Mouse (Mus musculus) limb, embryonic 12.5 days (tissue): ENCODE results near the gene Olfr551. TPM values are rescaled to one million over a fixed set of nuclear protein-coding genes. Genes with fewer than 3 reads are reported as not detected.
"Not testable (repeated sequence)": the region's sequence is repeated elsewhere in the genome, so short reads cannot be mapped to it uniquely, and the experiment has no call there.

Experiments
- ATAC-seq: fragments of 200-750 bp; cut with Nextera tagmentation; 2 replicates; pipeline ENCODE4 v1.8.0; 2017; ENCODE audit warnings: low read depth, moderate TSS enrichment; ENCODE audit not compliant: insufficient number of reproducible peaks, insufficient read depth, low FRiP score, low TSS enrichment
- H3K27ac ChIP-seq: fragments of 300-500 bp; sonication (generic); 2 replicates; pipeline ENCODE4 v1.5.1; 2016; ENCODE audit warnings: mild to moderate bottlenecking, moderate library complexity
- H3K27me3 ChIP-seq: fragments of 300-500 bp; sonication (generic); 2 replicates; pipeline ENCODE4 v1.6.1; 2016; ENCODE audit warnings: mild to moderate bottlenecking, moderate library complexity
- H3K36me3 ChIP-seq: fragments of 300-500 bp; sonication (generic); 2 replicates; pipeline ENCODE4 v1.6.1; 2016; ENCODE audit warnings: mild to moderate bottlenecking, moderate library complexity
- H3K4me1 ChIP-seq: fragments of 300-500 bp; sonication (generic); replicated peaks from 2 replicates; pipeline ENCODE4 v1.6.1; 2016
- H3K4me2 ChIP-seq: fragments of 300-500 bp; sonication (generic); 2 replicates; pipeline ENCODE4 v1.6.1; 2016; ENCODE audit warnings: mild to moderate bottlenecking, moderate library complexity
- H3K4me3 ChIP-seq: fragments of 300-500 bp; sonication (generic); replicated peaks from 2 replicates; pipeline ENCODE4 v1.5.1; 2016; ENCODE audit warnings: mild to moderate bottlenecking
- H3K9ac ChIP-seq: fragments of 300-500 bp; sonication (generic); replicated peaks from 2 replicates; pipeline ENCODE4 v1.6.1; 2016; ENCODE audit warnings: mild to moderate bottlenecking, moderate library complexity
- H3K9me3 ChIP-seq: fragments of 300-500 bp; sonication (generic); 2 replicates; pipeline ENCODE4 v1.6.1; 2016; ENCODE audit warnings: mild to moderate bottlenecking, moderate library complexity
- WGBS: fragments of 180-500 bp; shearing (Covaris S2); methylation state at CpG from one replicate; pipeline ENCODE4 v1.1.7; 2016; 5-methylcytosine and 5-hydroxymethylcytosine counted together
- polyA plus RNA-seq: library from polyadenylated mRNA; unstranded; fragments of >200 nt; fragmentation: Nextera tagmentation; extraction: Ambion mirVana; gene quantifications from 2 replicates; pipeline ENCODE4 v1.2.1, GENCODE M21; 2016

Gene Olfr551
- not detected in 2 replicates for polyA plus RNA-seq

DNA sequence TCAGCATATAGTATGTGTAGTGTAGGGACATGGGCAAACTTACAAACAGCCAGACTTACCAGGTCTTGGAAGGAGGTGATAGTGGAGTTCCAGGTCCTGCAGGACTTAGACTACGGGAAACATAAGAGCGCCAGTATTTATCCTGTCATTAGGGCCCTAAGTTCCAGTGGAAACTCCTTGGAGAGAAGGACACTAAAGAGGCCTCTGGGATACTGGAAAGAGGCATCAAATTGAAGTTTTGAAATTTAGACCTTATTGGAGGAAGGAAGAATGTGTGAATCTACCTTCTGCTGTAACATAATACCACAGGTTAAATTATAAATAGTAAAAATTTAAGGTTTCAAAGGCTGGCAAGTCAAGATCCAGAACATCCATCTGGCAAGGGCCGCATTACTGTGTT, at the start of gene Olfr551:
Gene Olfr551, minus strand, starts transcription at position 101 of the 400 bp plus-strand sequence.
- no peaks in the 10 kb centered on the region for H3K9me3 ChIP-seq
- no peak for ATAC-seq
- no peaks in the 10 kb centered on the region for H3K4me1 ChIP-seq
- H3K27ac ChIP-seq = no peak within 1 kb of the TSS
- no peak within 1 kb of the TSS for H3K4me3 ChIP-seq
- 90% methylated on average over 3 of the region's 3 CpGs for WGBS
- no peak within 1 kb of the TSS for H3K9ac ChIP-seq
- no peaks in the 10 kb centered on the region for H3K27me3 ChIP-seq
- no peak within 1 kb of the TSS for H3K4me2 ChIP-seq
- no peaks in the 10 kb centered on the region for H3K36me3 ChIP-seq

DNA sequence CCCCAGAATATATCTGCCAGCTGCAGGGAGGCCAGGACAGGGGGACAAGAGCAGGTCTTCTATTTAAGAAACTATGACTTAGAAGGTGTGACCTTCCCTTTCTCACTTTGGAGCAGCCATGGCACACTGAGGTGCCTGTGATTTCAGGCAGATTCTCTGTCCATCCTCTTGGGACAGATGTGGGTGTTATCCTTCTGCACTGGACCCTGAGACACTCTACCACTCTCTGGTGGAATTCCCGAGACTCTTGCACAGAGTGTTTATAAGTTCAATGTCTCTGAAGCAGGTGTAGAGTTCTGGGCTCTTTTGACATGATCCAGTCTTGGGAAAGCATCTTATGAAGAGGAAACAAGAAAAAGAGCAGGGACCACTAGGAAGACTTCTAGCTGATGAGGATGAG, 46.4 kb upstream of the Olfr551 start, which contains the start of gene Olfr554:
Gene Olfr554, plus strand, starts transcription at position 301 of the 400 bp plus-strand sequence.
- H3K9ac ChIP-seq = no peak within 1 kb of the TSS
- H3K27me3 ChIP-seq = no peaks in the 10 kb centered on the region
- no peak within 1 kb of the TSS for H3K4me3 ChIP-seq
- no peaks in the 10 kb centered on the region for H3K9me3 ChIP-seq
- H3K27ac ChIP-seq = no peak within 1 kb of the TSS
- ATAC-seq = no peak
- 83% methylated on average over 1 of the region's 1 CpGs for WGBS
- no peaks in the 10 kb centered on the region for H3K36me3 ChIP-seq
- no peak within 1 kb of the TSS for H3K4me2 ChIP-seq
- H3K4me1 ChIP-seq = no peaks in the 10 kb centered on the region

DNA sequence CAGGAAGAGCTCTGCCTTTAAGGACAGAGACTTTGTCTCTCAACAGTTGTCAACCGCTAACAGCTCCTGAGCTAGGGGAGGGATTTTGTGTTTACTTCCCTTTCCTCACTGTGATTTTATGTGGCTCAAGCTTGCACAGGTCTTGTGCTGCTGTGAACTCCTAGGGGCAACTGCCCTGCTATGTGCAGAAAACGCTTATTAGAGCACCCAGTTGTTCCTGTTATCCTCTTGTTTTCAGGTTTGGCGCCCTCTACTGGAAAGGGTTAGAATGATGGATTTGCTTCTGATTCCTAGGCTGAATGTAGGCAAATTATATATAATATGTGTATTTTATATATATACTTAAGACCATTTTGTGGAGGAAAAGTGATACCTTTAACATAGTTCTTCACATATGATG, 45.0 kb upstream of the Olfr551 start:
- 28% methylated on average over 3 of the region's 3 CpGs for WGBS
- Histone ChIP-seq H3K4me3 (no peak overlapping the region), H3K9me3 (no peaks in the 10 kb centered on the region), H3K4me1 (no peaks in the 10 kb centered on the region), H3K4me2 (no peak overlapping the region), H3K36me3 (no peaks in the 10 kb centered on the region), H3K27me3 (no peaks in the 10 kb centered on the region), H3K9ac (no peak overlapping the region), H3K27ac (no peak overlapping the region)
- ATAC-seq = no peak

DNA sequence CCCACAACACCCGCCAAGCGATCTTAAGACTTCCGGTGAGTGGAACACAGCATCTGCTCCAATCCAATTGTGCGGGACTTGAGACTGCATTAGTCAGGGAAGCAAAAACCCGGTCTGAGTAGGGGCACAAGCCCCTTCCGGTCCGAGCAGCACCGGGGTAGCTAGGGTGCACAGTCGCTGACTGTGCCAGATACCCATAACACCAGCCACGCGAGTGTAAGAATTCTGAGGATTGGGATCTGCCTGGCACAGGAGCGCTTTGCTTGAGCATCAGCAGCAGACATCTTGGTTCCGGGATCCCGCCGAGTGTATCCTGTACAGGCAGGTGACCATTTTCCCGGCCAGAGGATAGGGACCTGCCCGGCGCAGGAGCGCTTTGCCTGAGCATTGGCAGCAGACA, 28.7 kb upstream of the Olfr551 start:
- H3K36me3 ChIP-seq, H3K27ac ChIP-seq, H3K4me1 ChIP-seq, H3K4me2 ChIP-seq, H3K27me3 ChIP-seq, H3K9me3 ChIP-seq, ATAC-seq, H3K9ac ChIP-seq, H3K4me3 ChIP-seq: not testable (repeated sequence)
- 91% methylated on average over 19 of the region's 19 CpGs for WGBS

DNA sequence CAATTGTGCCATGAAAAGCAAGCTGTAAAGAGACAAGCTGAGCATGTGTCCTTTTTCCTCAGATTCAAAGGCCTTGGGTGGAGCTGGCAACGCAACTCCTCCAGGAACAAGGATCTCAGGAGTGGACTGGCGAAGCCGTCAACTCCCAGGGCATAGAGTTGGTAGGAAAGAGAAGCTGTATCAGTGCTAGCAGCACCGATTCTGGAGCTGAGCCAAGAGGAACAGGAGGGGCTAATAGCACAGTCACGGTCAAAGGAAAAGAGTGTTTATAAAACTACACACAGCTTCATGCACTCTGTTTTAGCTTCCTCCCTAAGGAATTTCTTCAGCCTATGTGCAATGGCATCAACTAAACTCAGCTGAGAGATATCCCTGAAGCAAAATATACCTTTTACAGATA, 27.9 kb upstream of the Olfr551 start:
- Histone ChIP-seq H3K4me1 (no peaks in the 10 kb centered on the region), H3K27me3 (no peaks in the 10 kb centered on the region), H3K36me3 (no peaks in the 10 kb centered on the region), H3K4me3 (no peak overlapping the region), H3K9me3 (0 out of 2 replicates have a peak, but pooled peaks cover 4% of the 10 kb centered on the region), H3K4me2 (no peak overlapping the region), H3K27ac (no peak overlapping the region), H3K9ac (no peak overlapping the region)
- ATAC-seq = no peak; the same call in 1 of the 2 replicates
- WGBS = 66% methylated on average over 5 of the region's 5 CpGs

DNA sequence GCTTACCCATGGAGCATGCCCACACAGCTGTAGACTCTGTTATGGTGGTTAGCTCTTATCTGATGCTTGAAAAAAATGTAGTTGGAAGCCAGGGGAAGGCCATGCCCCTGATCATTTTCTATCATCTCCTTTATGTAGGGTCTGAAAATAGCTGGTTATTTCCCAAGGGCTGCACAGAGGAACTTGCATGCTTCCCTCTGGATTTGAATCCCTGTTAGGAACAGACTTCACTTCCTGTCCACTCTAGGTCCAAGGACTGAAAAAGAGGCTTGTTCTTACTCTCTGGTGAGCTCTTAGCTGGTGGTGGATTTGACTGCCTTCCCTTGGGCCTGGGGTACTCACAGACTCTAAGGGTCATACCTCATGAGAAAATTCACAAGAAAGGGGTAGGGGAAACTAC, 26.4 kb upstream of the Olfr551 start, which contains the start of gene Olfr553:
Gene Olfr553, minus strand, starts transcription at position 101 of the 400 bp plus-strand sequence.
- H3K27ac ChIP-seq = no peak within 1 kb of the TSS
- H3K4me3 ChIP-seq = no peak within 1 kb of the TSS
- no peak within 1 kb of the TSS for H3K9ac ChIP-seq
- 0 out of 2 replicates have a peak, but pooled peaks cover 4% of the 10 kb centered on the region for H3K9me3 ChIP-seq
- H3K27me3 ChIP-seq = no peaks in the 10 kb centered on the region
- H3K4me1 ChIP-seq = no peaks in the 10 kb centered on the region
- no peak for ATAC-seq
- no peaks in the 10 kb centered on the region for H3K36me3 ChIP-seq
- H3K4me2 ChIP-seq = no peak within 1 kb of the TSS

DNA sequence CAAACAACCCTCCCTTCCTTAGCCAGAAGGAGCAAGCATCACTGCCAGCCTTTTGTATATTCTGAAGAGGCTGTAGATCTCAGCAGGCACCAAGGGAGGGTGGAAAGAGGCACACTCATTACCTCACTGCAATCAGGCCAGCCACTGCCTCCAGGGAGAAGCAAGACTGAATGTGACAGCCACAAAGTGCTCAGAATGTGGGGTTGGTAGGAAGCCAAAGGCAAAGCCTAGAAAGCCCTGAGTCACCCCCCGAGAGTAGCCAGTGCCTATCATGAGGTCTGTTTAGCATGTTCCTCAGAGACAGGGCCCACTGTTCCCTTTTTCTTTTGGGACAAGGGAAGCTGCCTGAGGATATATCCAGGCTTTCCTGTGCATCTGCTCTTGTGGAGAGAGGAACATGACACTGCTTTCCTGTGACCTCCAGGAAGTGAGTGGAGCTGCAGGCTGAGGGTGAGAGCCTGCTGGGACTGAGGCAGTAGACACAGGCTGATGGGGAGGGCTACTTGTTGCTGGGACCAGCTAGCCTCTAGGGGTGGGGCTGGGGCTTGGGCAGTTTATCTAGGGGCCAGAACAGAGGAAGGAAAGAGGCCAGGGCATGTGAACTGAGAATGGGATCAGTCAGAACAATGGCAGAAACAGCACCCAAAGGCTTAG, 5.8 kb upstream of the Olfr551 start, which contains the start of gene Olfr552:
Gene Olfr552, plus strand, starts transcription at position 393 of the 654 bp plus-strand sequence.
- H3K27me3 ChIP-seq = no peaks in the 10 kb centered on the region
- 75% methylated on average over 1 of the region's 1 CpGs for WGBS
- ATAC-seq = no peak

DNA sequence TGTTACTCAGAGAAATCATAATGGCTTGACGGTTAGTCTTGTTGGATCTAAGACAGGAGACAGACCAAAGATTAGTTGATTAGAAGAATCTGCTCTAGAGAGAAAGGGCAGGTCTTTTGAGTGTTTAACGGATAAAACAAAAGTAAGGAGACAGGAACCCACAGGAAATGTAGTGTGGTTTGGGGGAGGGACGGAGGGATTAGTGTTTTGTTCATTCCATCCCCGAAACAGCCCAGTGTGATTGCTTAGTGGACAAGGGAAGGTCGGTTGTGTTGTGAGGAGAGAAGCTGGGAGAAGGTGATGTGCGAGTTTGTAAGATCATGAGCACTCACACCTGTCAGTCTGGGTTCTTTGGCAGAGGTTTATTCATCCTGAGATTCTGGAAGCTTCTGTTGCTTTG, 15.7 kb downstream of the Olfr551 start:
- Histone ChIP-seq H3K27ac (no peak overlapping the region), H3K4me3 (no peak overlapping the region), H3K36me3 (no peaks in the 10 kb centered on the region), H3K9ac (no peak overlapping the region), H3K27me3 (no peaks in the 10 kb centered on the region), H3K4me2 (no peak overlapping the region), H3K4me1 (no peaks in the 10 kb centered on the region), H3K9me3 (no peaks in the 10 kb centered on the region)
- WGBS = 76% methylated on average over 6 of the region's 6 CpGs
- ATAC-seq = no peak

More for the DNA sequence above, 5.8 kb upstream of the Olfr551 start, which contains the start of gene Olfr552:
- Histone ChIP-seq H3K9ac (no peak within 1 kb of the TSS), H3K9me3 (no peaks in the 10 kb centered on the region), H3K27ac (no peak within 1 kb of the TSS), H3K4me2 (no peak within 1 kb of the TSS), H3K4me1 (no peaks in the 10 kb centered on the region), H3K4me3 (no peak within 1 kb of the TSS), H3K36me3 (no peaks in the 10 kb centered on the region)

DNA sequence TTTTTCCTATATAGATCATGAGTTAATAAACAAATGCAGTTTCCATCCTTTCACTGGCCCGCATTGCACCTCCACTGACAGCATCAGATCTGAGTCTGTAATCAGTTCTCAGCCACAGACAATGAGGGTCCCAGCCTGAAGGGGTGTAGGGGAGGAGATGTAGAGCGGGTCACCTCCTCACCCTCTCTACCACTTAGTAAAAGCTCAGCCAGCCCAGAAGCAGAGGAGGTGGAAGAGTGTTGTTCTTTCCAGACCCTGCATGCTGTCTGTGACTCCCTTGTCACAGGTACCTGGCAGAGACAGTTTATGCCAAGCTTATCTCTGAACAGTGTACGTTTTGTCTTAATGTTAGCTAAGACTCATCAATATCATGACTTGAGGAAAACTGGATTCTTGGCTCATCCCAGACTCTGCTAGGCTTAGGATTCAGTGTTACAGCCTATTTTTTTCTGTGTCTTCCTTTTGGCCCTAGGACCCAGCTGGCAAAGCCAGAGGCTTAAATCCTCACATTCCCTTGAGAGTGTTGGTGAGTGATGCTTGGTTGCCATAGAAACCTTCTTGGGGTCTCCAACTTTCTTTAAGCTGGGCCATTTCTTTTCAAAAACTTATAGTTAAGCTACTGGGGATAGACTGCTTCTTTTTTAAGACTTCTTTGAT, 18.4 kb downstream of the Olfr551 start:
- Histone ChIP-seq H3K4me3 (no peak overlapping the region), H3K4me2 (no peak overlapping the region), H3K9me3 (no peaks in the 10 kb centered on the region), H3K9ac (no peak overlapping the region), H3K4me1 (no peaks in the 10 kb centered on the region), H3K27me3 (no peaks in the 10 kb centered on the region), H3K27ac (no peak overlapping the region), H3K36me3 (no peaks in the 10 kb centered on the region)
- 83% methylated on average over 3 of the region's 3 CpGs for whole genome bisulfite sequencing
- ATAC-seq = no peak

DNA sequence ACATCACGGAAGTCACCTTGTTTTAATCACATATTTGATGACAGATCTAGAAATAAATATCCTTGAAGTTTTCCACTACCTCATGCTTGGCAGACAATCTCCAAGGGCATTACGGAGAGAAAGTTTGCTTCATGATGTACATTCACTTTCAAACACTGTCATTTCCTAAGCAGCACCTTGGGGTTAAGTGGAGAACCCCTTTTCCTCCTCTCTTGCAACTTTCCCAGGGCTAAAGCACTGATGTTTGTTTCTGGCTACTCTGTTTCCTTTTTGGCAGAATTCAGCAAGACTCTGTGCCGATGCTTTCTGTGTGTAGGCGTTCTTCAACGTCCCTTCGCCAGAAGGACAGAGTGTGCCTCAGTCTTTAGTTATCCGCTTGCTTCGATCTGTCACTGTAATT, 20.5 kb downstream of the Olfr551 start, which contains the start of gene Olfr550:
Gene Olfr550, plus strand, starts transcription at position 301 of the 400 bp plus-strand sequence.
- Histone ChIP-seq H3K9ac (no peak within 1 kb of the TSS), H3K4me2 (no peak within 1 kb of the TSS), H3K27me3 (no peaks in the 10 kb centered on the region), H3K36me3 (no peaks in the 10 kb centered on the region), H3K27ac (no peak within 1 kb of the TSS), H3K4me1 (no peaks in the 10 kb centered on the region), H3K9me3 (no peaks in the 10 kb centered on the region), H3K4me3 (no peak within 1 kb of the TSS)
- ATAC-seq = no peak
- WGBS = 93% methylated on average over 8 of the region's 8 CpGs

DNA sequence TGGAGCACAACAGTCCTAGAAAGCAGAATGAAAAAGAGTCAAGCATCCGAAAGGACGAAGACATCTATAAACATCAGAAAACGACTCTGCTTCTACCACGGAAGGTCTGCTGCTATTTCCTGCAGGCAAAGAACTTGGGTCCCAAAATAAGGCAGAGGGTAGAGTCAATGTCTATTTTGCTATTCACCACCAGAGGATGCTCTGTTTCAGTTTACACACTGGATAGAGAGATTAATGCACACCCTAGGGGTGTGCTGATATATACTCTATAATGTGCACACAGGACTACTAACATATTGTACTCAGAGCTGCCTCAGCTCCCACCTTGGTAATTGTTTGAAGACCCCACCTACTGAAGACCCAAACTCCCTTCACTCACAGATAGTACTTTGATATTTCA, 25.5 kb downstream of the Olfr551 start:
- 92% methylated on average over 4 of the region's 4 CpGs for WGBS
- no peaks in the 10 kb centered on the region for H3K9me3 ChIP-seq
- H3K4me2 ChIP-seq = no peak overlapping the region
- ATAC-seq = no peak
- H3K9ac ChIP-seq = no peak overlapping the region
- no peaks in the 10 kb centered on the region for H3K27me3 ChIP-seq
- no peak overlapping the region for H3K27ac ChIP-seq
- H3K4me1 ChIP-seq = 0 out of 2 replicates have a peak, but pooled peaks cover 8% of the 10 kb centered on the region
- H3K36me3 ChIP-seq = no peaks in the 10 kb centered on the region
- no peak overlapping the region for H3K4me3 ChIP-seq
